Mouse (Mus musculus) retina, postnatal 7 days (tissue): ENCODE data around the gene Txndc12.

Source experiments
- DNase-seq: peaks from one replicate; pipeline ENCODE4 v3.0.0-alpha.2; 2012; ENCODE audit warnings: low read depth, low spot score

Gene Txndc12

GRCm38 (mm10) chr4:108834115-108834970, at the start of gene Txndc12:
Txndc12 (plus strand) TSS chr4:108834601.
- DNase-seq: peak; percentile 83

- DNase-seq: no peak
Observed at GRCm38 (mm10) chr4:108789258-108789936, 45.0 kb upstream of the Txndc12 start.

GRCm38 (mm10) chr4:108790507-108790906, 43.9 kb upstream of the Txndc12 start:
- DNase-seq: no peak

GRCm38 (mm10) chr4:108793941-108794340, 40.5 kb upstream of the Txndc12 start:
- no peak for DNase-seq

GRCm38 (mm10) chr4:108796701-108797100, 37.7 kb upstream of the Txndc12 start:
- DNase-seq: no peak

GRCm38 (mm10) chr4:108798083-108798830, 36.1 kb upstream of the Txndc12 start:
- DNase-seq: peak; percentile 42

DNA sequence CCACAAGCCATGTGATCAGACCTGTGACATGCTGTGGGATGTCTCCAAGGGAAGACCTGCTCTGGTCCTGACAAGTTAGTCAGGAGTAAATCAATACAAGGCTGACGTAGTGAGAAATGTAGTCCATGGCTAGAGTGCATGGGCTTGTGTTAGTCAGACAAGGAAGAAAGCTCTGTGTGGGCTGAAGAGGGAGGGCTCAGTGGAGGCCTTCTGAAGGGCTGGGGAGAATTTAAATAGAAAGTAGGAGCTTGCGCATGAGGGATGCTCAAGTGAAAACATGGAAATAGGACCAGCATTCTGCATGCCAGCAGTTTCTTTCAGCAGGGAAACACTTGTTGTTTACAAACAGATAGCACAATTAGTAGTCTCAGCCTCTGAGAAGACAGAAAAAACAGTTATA, 30.9 kb upstream of the Txndc12 start:
- DNase-seq: no peak

DNA sequence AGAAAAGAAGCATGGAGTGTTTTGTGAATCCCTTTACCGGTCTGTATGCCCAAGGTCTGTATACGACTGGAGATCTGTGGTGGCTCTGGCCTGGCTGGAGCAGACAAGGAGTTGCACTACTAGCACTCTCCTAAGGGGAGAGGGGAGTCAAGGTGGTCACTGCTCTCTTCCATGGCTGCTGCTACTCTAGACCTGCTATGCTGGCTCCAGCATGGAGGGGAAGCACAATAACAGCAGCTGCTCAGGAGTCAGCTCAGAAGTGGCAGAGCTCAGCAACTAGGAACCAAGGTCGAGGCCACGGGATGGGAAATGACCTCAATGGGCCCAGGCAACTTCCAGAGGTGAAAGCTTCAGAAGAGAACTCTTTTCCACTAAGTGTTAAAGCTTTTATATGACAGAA, 23.3 kb upstream of the Txndc12 start:
- no peak for DNase-seq

DNA sequence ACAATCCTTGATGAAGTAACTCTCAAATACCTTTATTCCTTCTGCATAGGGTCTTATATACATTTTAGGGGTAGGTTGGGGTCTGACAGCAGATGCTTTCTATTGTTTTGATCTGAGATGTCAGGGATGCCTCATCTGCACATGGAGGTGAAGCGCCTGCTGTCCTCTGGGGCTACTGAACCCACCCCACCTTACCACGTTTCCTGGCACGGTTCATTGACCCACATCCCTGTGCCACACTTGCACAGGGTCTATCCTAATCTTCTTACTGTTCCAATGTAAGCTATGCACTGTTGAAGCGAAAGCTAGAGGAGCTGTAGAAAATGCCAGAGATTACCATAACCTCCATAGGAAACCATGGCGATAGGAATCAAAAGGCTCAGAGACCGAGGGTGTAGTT, 22.9 kb upstream of the Txndc12 start:
- no peak for DNase-seq

GRCm38 (mm10) chr4:108825677-108826076, 8.7 kb upstream of the Txndc12 start:
- DNase-seq: no peak

GRCm38 (mm10) chr4:108826096-108826495, 8.3 kb upstream of the Txndc12 start:
- DNase-seq: no peak

DNA sequence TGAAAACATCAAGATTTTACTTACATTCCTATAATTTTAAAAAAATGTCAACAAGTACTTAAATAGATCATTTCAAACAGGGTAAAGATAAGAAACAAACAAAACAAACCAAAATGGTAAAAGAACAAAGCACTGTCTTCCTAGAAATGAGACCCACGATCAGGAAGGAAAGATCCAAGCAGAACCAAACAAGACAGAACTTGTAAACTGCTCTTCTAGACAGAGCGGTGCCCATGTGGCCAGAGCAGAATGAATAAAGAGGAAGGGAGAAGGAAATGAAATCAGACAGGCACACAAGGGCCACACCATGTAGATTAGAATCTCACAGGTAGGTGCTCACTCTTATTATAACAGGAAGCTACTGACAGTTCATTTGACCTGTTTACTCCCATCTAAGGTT, 7.8 kb upstream of the Txndc12 start:
- DNase-seq: no peak

- no peak for DNase-seq
Observed at GRCm38 (mm10) chr4:108830698-108831097, 3.7 kb upstream of the Txndc12 start.

DNA sequence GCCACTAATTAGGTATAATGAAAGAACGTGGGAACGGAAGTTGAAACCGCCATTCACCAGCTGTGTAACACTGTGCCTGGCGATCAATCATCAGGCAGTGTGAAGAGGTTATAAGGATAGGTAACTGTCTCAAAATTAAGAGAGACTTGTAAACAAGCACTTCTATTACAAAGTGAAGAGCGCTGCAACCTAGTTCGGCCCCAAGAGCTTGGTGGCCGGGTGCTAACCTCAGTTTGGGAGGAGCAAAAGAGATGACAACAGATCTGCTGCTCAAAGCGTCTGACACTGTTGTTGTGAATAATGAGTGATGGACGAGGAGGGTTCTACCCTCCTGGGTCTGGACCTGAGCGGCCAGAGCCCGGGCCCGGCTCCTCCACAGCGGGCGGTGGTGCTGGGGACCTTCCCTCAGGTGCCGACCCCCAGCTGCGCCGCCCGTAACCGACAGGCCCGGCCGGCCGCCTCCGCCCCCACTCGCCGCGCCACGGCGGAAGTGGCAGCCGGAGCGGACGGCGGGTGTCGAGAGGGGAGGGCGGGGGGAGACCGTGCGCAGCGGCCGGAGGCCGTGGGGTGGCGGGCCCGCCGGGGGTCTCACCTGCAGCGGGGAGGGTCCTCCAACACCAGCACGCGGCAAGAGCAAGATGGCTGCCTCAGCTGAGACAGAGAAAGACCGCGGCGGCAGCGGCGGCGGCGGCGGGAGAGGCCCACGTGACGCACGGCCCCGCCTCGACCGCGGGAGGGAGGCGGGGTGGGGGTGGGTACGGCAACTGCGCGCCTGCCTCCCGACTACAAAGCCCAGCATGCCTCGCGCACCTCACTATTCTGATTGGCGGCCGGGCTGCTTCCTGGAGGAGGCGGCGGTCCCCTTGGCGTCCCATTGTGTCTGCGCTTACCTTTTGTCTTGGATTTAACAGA, 1.2 kb upstream of the Txndc12 start, which contains the start of gene Btf3l4:
TSS of gene Btf3l4 (minus strand) at position 699 of the 912 bp plus-strand sequence.
- DNase-seq: peak; percentile 85

GRCm38 (mm10) chr4:108833828-108834114, 630 bp upstream of the Txndc12 start:
- no peak for DNase-seq

DNA sequence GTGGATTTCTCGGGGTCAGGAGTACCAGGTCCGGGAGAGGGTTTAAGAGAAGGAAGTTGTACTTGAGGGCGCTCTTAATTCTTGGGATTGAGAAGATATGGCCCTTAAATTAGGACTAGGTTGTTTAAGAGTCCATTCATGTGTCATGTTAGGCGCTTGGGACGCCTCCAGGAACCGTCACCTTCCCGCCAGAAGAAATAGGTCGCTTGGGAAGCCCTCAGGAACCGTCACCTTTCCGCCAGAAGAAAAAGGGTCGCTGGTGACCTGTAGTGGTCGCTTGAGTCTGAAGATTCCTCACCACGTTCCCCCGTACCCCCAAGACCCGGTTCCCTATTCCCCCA, 540 bp downstream of the Txndc12 start:
- no peak for DNase-seq

- DNase-seq: no peak
Observed at GRCm38 (mm10) chr4:108835496-108835895, 1.1 kb downstream of the Txndc12 start.

GRCm38 (mm10) chr4:108838031-108838430, 3.6 kb downstream of the Txndc12 start:
- DNase-seq: no peak

DNA sequence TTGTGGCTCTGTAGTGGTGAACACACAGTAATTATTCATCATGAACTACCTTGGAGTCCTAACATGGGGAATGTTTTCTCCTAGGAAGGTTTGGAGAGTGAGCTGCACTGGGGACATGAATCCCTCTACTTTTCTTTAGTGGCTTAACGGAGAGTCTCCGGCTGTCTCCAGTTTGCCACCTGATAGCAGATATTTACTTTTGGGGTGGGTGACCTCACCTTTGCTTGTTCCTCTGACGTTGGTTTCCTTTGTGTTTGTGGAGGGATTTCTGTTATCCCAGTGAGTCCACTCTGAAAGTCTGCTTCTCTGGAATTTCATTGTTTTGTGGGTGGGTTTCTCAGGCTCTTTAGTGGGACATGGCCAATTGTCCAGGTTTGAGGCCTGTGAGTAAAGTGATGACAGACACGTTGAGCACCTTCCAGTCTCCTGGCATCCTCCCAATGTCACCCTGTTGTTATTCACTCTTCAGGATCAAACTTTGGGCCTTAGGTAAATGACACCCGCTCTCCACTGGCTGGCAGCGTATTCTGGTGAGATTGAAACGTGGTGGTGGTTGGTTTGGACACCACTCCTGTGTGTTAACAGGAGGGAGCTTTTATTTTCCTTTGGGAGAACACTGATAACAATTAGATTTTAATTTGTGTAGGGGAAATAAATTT, 7.6 kb downstream of the Txndc12 start:
- no peak for DNase-seq

GRCm38 (mm10) chr4:108843336-108843735, 8.9 kb downstream of the Txndc12 start:
- DNase-seq: no peak
